12 mouse cellular contexts compared by ENCODE assay signal in genomic region chr17:28556635-28557396, GRCm38 (mm10). TPM values are rescaled to one million over a fixed set of nuclear protein-coding genes. Genes with fewer than 3 reads are reported as not detected.
DNase-seq lines count a peak whose midpoint lies in the region; ATAC-seq lines count a peak whose summit lies in the region.
"Had no signal": no experiment of that assay in that cellular context is flagged by ENCODE, and none has a peak within 500 bp of the region (broad histone marks: within the 10 kb centered on the region; RNA-seq: fewer than 3 reads in every experiment).

No protein-coding gene starts in this region.

- no peaks in the 10 kb centered on the region for H3K36me3 ChIP-seq in neural tube, embryonic 15.5 days
- H3K36me3 ChIP-seq in embryonic facial prominence, embryonic 11.5 days (replicated peaks; ENCODE audit: control insufficient read depth, insufficient read depth, low read depth, low read length): no peaks in the 10 kb centered on the region
- H3K36me3 ChIP-seq in limb, embryonic 10.5 days: no peaks in the 10 kb centered on the region

- H3K4me2 ChIP-seq in neural tube, embryonic 15.5 days: no peak overlapping the region
- H3K4me2 ChIP-seq in embryonic facial prominence, embryonic 11.5 days (ENCODE audit: low read depth, low read length): no peak overlapping the region

- no peaks in the 10 kb centered on the region for H3K9me3 ChIP-seq in neural tube, embryonic 15.5 days (replicated peaks)
- H3K9me3 ChIP-seq in embryonic facial prominence, embryonic 11.5 days (replicated peaks; ENCODE audit: control insufficient read depth, low read length): no peaks in the 10 kb centered on the region
- H3K9me3 ChIP-seq in limb, embryonic 10.5 days (replicated peaks): no peaks in the 10 kb centered on the region

- H3K4me1 ChIP-seq in neural tube, embryonic 15.5 days: peaks cover 7% of the 10 kb centered on the region
- H3K4me1 ChIP-seq in embryonic facial prominence, embryonic 11.5 days (ENCODE audit: control insufficient read depth, insufficient read depth, low read length): no peaks in the 10 kb centered on the region; the same call in 1 of the 2 replicates
- peaks cover 63% of the 10 kb centered on the region for H3K4me1 ChIP-seq in limb, embryonic 10.5 days

- no peak overlapping the region for H3K4me3 ChIP-seq in neural tube, embryonic 15.5 days (replicated peaks)
- no peak overlapping the region for H3K4me3 ChIP-seq in embryonic facial prominence, embryonic 11.5 days (ENCODE audit: low read depth, low read length)
- H3K4me3 ChIP-seq in limb, embryonic 10.5 days: no peak overlapping the region

- intact Hi-C loops in left cerebral cortex, postnatal 25 days (cut with DNase I): no loop called here

- peak; percentile 26 for DNase-seq in neural tube, embryonic 10.5 days (ENCODE audit: extremely low spot score, low spot score)
- DNase-seq in embryonic facial prominence, embryonic 11.5 days (ENCODE audit: low spot score): peak; percentile 81
- no peak for DNase-seq in limb, embryonic 10.5 days (ENCODE audit: low spot score)
- DNase-seq in ovary, postnatal 10 days (ENCODE audit: low spot score): no peak
- no peak for DNase-seq in left cerebral cortex, adult 11 months (ENCODE audit: low spot score)
- no peak for DNase-seq in left cerebral cortex, postnatal 25 days (ENCODE audit: low spot score in 2 of 2)
- DNase-seq: cerebellum, postnatal 25 days; heart, adult 11 months; thymus, adult 18-20 months had no signal

- no peaks in the 10 kb centered on the region for H3K27me3 ChIP-seq in neural tube, embryonic 15.5 days (replicated peaks)
- H3K27me3 ChIP-seq in embryonic facial prominence, embryonic 11.5 days (ENCODE audit: control insufficient read depth, insufficient read depth, low read length): no peaks in the 10 kb centered on the region
- no peaks in the 10 kb centered on the region for H3K27me3 ChIP-seq in limb, embryonic 10.5 days (ENCODE audit: low read depth, poor library complexity, severe bottlenecking)

- WGBS in neural tube, embryonic 15.5 days: 53% methylated on average over 6 of the region's 6 CpGs
- 46% methylated on average over 6 of the region's 6 CpGs for WGBS in embryonic facial prominence, embryonic 11.5 days
- WGBS in limb, embryonic 10.5 days: 50% methylated on average over 6 of the region's 6 CpGs

- no peak for ATAC-seq in neural tube, embryonic 15.5 days (ENCODE audit: low FRiP score)
- no peak for ATAC-seq in embryonic facial prominence, embryonic 11.5 days (replicated peaks; ENCODE audit: insufficient number of reproducible peaks, low FRiP score, low TSS enrichment, low read depth)

- no peak overlapping the region for H3K27ac ChIP-seq in neural tube, embryonic 15.5 days (replicated peaks)
- H3K27ac ChIP-seq in embryonic facial prominence, embryonic 11.5 days (replicated peaks; ENCODE audit: low read depth, low read length): no peak overlapping the region
- H3K27ac ChIP-seq in limb, embryonic 10.5 days: peak overlapping the region; percentile 14; the same call in 1 of the 2 replicates
- H3K27ac ChIP-seq: kidney, postnatal 0 days had no signal

- no peak overlapping the region for H3K9ac ChIP-seq in neural tube, embryonic 15.5 days (replicated peaks)
- H3K9ac ChIP-seq in embryonic facial prominence, embryonic 11.5 days (replicated peaks; ENCODE audit: low read length): no peak overlapping the region

RNA-seq across cellular contexts. Expression of gene Clps, which starts 3.8 kb away (rescaled TPM):
- polyA plus RNA-seq in neural tube, embryonic 15.5 days (2015; fragmentation: Nextera tagmentation; extraction: Ambion mirVana): 20.5 TPM in 1 of 2 replicates, not detected in the other
- not detected in 2 replicates for polyA plus RNA-seq in embryonic facial prominence, embryonic 11.5 days (2014; fragmentation: Nextera tagmentation; extraction: Ambion mirVana)
- polyA plus RNA-seq in limb, embryonic 10.5 days (2016; fragmentation: Nextera tagmentation; extraction: Ambion mirVana): not detected in 2 replicates
- total RNA-seq in left cerebral cortex, postnatal 25 days (2021): not detected
- total RNA-seq: neutrophil, adult 5-6 weeks had no signal
- polyA plus RNA-seq: kidney, postnatal 0 days had no signal

RNA-seq across cellular contexts. Expression of gene Clpsl2, which starts 7.6 kb away (rescaled TPM):
- polyA plus RNA-seq in neural tube, embryonic 15.5 days (2015; fragmentation: Nextera tagmentation; extraction: Ambion mirVana): not detected in 2 replicates
- polyA plus RNA-seq in embryonic facial prominence, embryonic 11.5 days (2014; fragmentation: Nextera tagmentation; extraction: Ambion mirVana): not detected in 2 replicates
- polyA plus RNA-seq in limb, embryonic 10.5 days (2016; fragmentation: Nextera tagmentation; extraction: Ambion mirVana): not detected in 2 replicates
- total RNA-seq in left cerebral cortex, postnatal 25 days (2021): not detected
- total RNA-seq: neutrophil, adult 5-6 weeks had no signal
- polyA plus RNA-seq: kidney, postnatal 0 days had no signal

RNA-seq across cellular contexts. Expression of gene Lhfpl5, which starts 18.6 kb away (rescaled TPM):
- 17.5 and 20.2 TPM in 2 replicates for polyA plus RNA-seq in neural tube, embryonic 15.5 days (2015; fragmentation: Nextera tagmentation; extraction: Ambion mirVana)
- 0.34 TPM in 1 of 2 replicates, not detected in the other for polyA plus RNA-seq in embryonic facial prominence, embryonic 11.5 days (2014; fragmentation: Nextera tagmentation; extraction: Ambion mirVana)
- polyA plus RNA-seq in limb, embryonic 10.5 days (2016; fragmentation: Nextera tagmentation; extraction: Ambion mirVana): 0.39 and 0.55 TPM in 2 replicates
- total RNA-seq in left cerebral cortex, postnatal 25 days (2021): 1 to 10 TPM; 1.4 to 2.8 TPM
- total RNA-seq: neutrophil, adult 5-6 weeks had no signal
- polyA plus RNA-seq: kidney, postnatal 0 days had no signal

RNA-seq across cellular contexts. Expression of gene Armc12, which starts 26.2 kb away (rescaled TPM):
- not detected in 2 replicates for polyA plus RNA-seq in neural tube, embryonic 15.5 days (2015; fragmentation: Nextera tagmentation; extraction: Ambion mirVana)
- not detected in 2 replicates for polyA plus RNA-seq in embryonic facial prominence, embryonic 11.5 days (2014; fragmentation: Nextera tagmentation; extraction: Ambion mirVana)
- not detected in 2 replicates for polyA plus RNA-seq in limb, embryonic 10.5 days (2016; fragmentation: Nextera tagmentation; extraction: Ambion mirVana)
- not detected for total RNA-seq in left cerebral cortex, postnatal 25 days (2021)
- total RNA-seq: neutrophil, adult 5-6 weeks had no signal
- polyA plus RNA-seq: kidney, postnatal 0 days had no signal

RNA-seq across cellular contexts. Expression of gene Fkbp5, which starts 39.5 kb away (rescaled TPM):
- polyA plus RNA-seq in neural tube, embryonic 15.5 days (2015; fragmentation: Nextera tagmentation; extraction: Ambion mirVana): 27.2 and 51.1 TPM in 2 replicates
- 12.3 and 12.8 TPM in 2 replicates for polyA plus RNA-seq in embryonic facial prominence, embryonic 11.5 days (2014; fragmentation: Nextera tagmentation; extraction: Ambion mirVana)
- polyA plus RNA-seq in limb, embryonic 10.5 days (2016; fragmentation: Nextera tagmentation; extraction: Ambion mirVana): 32.5 and 32.6 TPM in 2 replicates
- 10 to 100 TPM; 46.4 to 53.2 TPM for total RNA-seq in left cerebral cortex, postnatal 25 days (2021)

Comparison
In these comparisons a context has a peak if more than half of its experiments do, and no peak if none do; other contexts are left out.
1. DNase-seq: peak in neural tube, embryonic 10.5 days (single experiment) and embryonic facial prominence, embryonic 11.5 days (single experiment); none in limb, embryonic 10.5 days (single experiment), ovary, postnatal 10 days (single experiment), left cerebral cortex, adult 11 months (single experiment) and left cerebral cortex, postnatal 25 days (0 of 2).
2. RNA of gene Lhfpl5, which starts 18.6 kb away (polyA plus RNA-seq): 17.5 to 20.2 TPM in neural tube, embryonic 15.5 days; 0.39 to 0.55 TPM in limb, embryonic 10.5 days and 0.34 TPM in embryonic facial prominence, embryonic 11.5 days; every median in the first group is over 10 times any median in the second.